Mouse (Mus musculus) adrenal gland, adult 18-20 months (tissue): Measurements from ENCODE around the gene Cklf. TPM values are rescaled to one million over a fixed set of nuclear protein-coding genes. Genes with fewer than 3 reads are reported as not detected.

Source experiments
- DNase-seq, 2 experiments: peaks; one replicate each; pipeline ENCODE4 v3.0.0; 2021 to 2022; ENCODE audit warnings: low spot score in 2 of 2
- long read RNA-seq, 2 experiments: library from polyadenylated mRNA; stranded (forward); transcript quantifications; one replicate each; pipeline ENCODE4 v2.0.0; 2021
- total RNA-seq, 2 experiments: library from RNA; stranded (reverse); gene quantifications; 1 replicate in 1 of 2; 2 replicates in 1 of 2; pipeline ENCODE4 v1.2.3; 2021

Gene Cklf
- 10 to 100 TPM; 66.6 to 78.6 TPM for total RNA-seq
- long read RNA-seq, experiment 1, transcript Cklf-201 (4 exons, 667 nt): major isoform, 13 of 14 reads
- long read RNA-seq, experiment 1, partial matches to known transcripts: 0 of 14 reads
- long read RNA-seq, experiment 1, other reads (novel, unspliced or antisense): 1 of 14 reads
- long read RNA-seq, experiment 2, transcript Cklf-201 (4 exons, 667 nt): major isoform, 13 of 17 reads
- long read RNA-seq, experiment 2, partial matches to known transcripts: 0 of 17 reads
- long read RNA-seq, experiment 2, other reads (novel, unspliced or antisense): 3 of 17 reads

DNA sequence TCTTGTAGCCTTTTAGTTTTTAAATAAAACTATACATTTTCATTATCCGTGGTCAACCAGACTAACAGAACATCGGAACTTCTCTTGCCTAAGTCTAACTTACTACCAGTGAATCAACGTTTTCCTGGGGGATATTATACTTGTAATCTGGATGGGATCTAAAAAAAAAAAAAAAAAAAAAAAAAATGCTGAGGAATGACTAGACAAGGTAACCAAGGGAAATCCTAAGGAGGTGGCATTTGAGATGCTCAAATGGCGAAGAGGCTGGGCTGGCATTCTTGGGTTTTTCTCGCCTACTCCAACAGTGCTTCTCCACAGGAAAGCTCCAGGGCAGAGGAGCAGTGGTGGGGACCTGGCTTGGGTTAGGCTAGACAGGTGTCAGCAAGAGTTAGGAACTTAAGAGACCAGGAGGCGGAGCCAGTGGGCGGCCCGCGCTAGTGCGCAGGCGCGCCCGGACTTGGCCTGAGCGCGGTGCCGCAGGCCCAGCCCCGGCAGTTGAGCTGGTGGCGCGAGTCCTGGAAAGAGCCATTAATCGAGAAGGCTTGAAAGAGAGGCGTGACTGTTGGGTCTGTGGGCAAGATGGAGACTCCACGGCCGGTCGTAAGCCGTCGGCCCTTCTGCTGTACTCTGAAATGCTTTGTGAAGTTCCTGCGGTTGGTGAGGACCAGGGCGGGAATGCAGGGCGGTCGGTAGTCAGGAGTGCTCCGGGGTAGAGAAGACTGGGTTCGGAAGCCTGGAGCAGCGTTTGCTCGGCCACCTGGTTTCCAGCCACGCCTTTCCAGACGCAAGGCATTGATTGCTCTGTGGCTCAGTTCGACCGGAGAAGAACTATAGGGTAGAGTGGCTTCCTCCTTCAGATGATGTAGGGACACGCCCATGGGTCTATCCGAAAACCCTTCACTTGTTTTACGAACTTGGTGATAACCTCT lies at the start of gene Cklf:
Gene Cklf, plus strand, starts transcription at position 423 of the 929 bp plus-strand sequence.
- peak; percentile 84 to 87 for DNase-seq

DNA sequence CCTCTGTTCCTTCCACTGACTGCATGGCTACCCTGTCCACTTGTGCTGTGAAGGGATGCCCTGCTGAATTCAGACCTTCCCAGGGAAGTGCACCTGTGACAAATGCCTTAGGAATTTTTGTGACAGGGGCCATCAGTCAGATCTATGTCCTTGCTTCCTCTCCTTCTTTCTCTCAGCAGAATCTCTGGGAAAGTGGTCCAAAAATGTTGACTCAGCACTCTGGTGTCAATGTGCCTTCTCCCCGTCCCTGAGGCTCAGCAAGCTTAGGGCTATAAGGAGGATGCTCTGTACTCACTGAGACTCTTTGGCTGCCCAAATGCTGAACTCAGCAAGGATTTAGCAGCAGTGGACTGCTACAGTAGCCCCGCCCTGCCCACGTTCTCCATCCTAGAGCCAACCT lies 49.0 kb upstream of the Cklf start:
- DNase-seq: no peak

DNA sequence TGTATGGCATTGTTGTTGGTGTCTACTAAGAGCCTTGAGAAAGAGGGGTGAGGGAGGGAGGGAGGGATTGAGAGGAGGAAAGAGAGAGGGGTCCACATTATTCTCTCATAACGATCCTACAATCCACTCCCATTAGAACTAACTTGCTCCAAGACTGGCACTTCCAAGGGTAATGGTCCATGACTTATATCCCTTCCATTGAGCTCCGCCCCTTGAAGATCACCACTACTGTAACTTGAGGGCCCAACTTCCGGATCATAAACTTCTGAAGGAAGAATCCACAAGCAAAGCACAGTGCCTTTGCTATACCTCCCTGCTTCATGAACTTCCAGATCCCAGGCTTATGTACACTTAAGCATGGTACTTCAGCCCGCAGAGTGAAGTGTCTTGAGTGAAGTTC lies 48.3 kb upstream of the Cklf start:
- no peak for DNase-seq

DNA sequence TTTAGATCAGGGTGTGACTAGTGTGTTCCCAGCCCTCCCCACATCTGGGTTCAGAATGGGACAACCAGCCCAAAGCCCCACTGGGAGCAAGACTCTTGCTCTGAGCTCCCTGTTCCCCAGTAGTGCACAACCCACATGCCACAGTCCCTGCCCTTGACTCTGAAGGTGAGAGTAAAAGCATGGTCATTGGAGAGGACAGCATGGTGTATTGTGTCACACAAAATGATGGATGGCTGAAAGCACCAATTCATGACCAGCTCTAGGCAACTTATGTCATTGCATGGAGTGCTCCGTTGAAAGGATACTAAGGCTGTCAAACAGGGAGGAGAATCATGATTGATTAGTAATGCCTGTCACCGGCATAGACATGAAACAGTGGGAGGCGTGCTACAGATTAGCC lies 45.4 kb upstream of the Cklf start:
- DNase-seq: no peak

DNA sequence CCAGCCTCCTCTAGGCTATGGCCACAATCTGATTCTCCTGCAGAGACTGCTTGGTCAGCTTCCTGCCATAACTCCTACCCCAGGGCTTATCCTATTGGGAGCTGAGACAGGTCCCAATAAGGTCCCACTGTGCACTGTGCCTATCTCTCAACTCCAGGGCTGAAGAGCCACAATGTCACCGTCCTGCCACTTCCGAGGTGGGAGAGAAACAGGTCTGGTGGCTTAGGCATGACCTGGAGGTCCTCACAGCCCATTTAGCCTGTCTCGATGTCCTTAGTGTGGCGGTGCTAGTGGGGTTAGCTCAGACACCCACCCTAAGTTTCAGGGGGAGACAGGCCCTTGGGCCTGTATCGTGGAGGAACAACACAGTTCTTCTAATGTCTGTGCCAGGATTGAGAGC lies 33.1 kb upstream of the Cklf start:
- no peak for DNase-seq

DNA sequence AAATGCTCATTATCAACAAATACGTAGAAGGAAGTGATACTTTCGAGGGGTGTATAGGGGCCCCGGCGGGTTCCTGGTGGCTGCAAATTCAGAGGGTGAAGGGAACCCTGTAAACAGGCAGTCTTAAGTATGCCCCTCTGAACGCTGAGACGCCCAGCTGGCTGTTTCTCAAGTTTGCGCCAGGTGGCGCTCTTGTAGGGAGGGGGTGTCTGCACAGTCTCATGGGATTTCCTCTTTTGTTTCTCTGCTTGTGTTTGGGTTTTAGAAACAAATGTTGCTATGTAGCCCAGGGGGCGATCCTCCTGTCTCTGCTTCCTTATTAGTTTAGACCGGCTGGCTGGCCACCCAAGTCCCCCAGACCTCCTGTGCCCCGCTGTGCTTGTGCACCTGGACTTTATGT lies 31.6 kb upstream of the Cklf start:
- peak; percentile 47 to 58 for DNase-seq

DNA sequence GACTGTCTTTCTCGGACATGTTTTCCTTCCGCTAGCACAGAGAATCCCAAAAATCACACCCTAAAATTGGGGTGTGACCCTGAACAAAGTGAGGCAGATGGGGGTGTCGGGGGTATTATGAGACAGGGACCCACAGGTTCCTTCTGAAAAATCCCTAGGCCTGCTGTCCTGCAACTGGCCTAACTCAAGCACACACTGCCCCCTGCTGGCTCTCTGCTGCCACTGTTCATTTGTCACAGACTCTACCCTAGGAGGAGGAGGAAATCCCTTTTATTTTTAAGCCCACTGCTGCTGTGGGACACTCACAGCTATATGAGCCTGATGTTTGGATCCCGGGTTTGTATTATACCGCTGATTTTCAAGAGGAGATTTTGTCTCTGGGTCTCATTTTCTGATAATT lies 30.9 kb upstream of the Cklf start:
- peak; percentile 78 for DNase-seq

DNA sequence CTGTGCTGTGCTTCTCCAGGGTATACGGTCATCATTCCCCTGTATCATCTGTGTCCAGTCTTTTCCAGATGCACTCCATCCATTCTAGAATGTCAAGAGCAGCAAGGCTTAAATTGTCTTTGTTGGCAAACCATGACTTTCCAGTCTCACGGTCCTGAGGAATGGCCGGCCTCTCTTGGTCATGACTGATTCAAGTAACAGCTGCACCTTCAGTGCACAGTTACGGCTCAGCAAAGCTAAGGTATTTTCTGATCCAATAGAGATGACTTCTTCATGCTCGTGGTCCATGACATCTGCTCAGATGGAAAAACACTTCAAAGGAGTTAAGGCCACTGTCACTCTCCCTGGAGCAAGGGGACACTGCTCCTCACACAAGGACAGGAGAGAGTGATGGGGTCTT lies 23.6 kb upstream of the Cklf start:
- no peak for DNase-seq

DNA sequence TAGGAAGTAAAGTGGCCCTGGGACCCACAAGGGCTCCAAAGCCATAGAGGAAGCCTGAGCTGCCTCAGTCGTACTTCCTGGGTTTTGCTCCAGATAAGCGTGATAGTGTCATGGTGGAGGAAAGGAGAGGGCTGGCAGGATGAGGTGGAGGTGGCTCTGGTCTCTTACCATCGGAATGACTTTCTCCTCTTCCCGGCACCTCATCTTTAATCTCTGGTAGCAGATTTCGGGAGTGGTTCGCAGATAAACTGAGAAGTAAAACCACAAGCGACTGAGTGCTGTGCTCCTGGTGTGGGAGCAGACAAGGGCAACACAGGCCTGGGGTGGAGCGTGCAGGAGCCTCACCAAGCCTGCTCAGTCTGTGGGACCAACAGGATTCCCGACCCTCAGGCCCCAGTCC lies 20.3 kb upstream of the Cklf start:
- no peak for DNase-seq

DNA sequence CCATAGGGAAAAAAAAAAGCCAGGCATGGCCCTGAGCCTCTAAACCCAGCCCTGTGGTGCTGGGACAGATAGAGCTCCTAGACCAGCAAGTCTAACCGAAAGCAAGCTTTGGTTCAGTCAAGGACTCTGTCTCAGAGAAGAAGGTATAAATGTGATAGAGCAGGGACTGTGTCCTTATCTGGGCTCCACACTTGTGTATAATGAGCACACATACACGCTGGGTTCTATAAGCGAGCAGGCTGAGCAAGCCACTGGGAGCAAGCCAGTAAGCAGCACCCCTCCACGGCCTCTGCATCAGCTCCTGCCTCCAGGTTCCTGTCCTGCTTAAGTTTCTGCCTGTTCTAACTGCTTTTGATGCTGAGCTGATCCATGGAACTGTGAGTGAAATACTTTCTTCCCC lies 18.6 kb upstream of the Cklf start:
- DNase-seq: no peak

DNA sequence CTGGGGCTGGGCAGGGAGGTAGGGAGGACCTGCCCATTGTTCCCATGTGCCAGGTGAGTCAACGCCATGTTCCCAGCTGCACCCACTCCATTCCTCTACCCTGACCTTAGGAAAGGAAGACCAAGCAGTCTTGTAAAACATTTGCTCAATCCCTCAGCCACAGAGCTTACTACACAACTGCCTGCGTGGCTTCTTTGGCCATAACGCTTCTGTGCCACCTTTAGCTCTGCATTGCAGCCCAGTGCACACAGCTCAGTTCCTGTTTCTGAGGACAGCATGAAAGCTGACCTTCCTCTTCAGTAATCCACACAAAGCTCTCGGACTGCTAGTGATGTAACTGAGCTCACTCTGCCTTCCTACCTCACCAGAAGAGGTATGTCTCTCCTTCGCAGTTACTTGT lies 17.7 kb upstream of the Cklf start:
- peak in 1 of 2 experiments; percentile 11 for DNase-seq

DNA sequence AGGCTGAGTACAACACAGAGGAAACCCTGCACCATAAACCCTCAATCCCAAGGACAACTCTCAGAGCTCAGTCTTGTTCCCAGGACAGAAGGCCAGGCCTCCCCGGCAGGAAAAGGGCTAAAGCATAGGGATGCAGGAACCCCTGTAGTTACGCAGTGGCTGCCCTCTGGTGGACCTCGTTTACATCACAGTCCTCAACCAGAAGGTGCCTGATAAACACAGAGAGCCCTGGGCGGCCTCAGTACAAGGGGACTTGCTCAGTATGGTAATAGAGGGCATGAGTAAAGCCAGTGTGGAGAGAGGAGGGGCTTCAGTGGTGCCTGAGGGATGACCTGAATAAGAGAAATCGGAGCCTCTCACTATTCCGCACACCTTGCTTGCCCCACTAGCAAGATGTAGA lies 16.1 kb upstream of the Cklf start:
- DNase-seq: no peak

DNA sequence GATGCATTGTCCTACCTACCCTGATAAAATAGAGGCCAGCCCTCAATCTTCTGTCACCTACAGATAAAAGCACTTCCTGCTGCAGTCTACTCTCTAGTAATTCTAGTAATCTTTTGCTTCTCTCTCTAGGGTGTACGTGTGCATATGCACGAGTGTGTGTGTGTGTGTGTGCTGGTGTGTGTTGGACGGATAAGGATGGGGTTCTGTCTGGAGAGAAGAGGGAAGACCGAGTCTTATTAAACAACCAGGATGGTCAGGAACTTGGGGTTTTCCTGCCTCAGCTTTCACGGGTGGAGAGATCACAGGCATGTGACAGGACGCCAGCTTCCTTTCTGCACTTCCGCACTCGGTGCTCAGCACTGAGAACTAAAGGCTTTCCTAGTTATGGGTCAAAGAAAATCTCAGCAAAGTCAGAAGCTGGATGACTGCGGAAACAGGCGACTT lies 11.2 kb upstream of the Cklf start:
- no peak for DNase-seq

DNA sequence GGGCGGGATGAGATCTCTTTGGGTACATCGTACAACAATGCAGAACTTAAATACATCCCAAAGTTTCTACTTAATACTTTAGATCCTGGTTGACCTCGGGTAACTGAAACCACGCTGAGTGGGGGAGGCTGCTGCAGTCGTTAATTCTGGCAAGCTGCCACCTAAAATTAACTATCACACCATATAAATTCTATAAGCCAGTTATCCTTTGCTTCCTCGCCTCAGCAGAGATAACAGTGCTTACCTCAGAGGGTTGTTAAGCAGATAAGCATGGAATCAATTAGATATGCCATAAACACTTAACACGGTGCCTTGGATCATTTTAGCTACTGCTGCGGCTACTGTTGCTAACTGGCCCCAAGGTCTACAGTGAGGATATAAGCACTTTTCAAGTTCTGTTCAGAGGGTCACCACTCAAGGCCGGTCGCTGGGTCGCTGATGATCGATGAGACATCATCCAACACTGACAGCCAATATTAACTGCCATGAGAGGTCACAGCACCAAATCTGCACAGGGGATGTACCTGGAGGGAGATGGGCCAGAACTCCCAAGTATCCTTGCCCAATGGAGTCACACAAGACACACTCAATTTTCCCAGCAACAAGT lies 8.5 kb upstream of the Cklf start:
- no peak for DNase-seq

DNA sequence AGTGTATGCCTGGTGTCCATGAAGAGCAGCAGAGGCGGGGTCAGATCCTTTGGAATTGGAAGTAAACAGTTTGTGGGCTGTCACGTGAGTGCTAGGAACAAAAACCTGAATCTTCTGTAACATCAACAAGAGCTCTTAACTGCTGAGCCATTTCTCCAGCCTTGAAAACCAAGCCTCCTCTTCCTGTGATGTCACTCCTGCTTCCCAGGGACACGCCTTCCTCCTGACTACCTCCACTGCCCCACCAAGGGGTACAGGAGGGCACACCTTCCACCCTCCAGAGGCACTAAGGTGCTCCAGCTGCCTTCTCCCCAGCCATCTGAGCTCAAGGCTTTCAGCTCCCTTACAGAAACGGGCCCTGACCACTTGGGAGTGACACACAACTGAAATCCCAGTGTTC lies 4.0 kb upstream of the Cklf start:
- DNase-seq: no peak

DNA sequence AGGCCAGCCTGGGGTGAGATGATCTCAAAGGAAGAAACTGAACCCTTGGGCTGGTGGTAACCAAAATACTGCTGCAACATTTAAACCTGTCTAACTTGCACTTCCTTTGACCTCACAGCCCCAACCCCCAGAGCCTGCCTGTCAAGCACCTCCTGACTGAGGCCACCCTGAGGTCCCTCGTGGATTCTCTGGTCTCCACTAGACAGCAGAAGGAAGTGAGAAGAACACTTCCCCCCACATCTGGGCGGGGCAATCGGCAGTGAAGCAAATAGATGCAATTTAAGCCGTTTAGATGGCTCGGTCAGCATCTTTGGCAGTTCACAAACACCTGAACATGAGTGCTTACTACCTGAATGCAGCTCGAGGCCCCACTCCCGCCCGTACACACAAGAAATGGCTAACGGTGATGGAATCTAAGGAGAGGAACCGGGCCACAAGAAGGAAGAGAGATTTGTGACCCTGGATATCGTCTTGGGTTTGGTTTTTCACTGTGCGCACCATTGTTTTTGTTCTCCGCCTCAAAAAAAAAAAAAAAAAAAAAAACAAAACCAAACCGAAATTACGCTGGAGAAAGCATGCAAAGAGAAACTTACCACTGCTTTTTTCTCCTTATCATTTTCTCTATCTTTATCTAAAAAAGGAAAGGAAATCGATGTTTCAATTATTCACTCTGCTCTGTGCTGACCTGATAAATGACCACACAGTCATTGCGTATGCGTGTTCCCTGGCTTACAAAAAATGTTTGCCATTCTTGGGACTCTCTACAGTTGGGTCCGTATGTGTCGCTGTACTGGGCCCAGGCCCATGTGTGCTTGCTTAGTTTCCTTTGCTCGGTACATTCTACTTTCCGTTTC lies 3.4 kb upstream of the Cklf start:
- no peak for DNase-seq

DNA sequence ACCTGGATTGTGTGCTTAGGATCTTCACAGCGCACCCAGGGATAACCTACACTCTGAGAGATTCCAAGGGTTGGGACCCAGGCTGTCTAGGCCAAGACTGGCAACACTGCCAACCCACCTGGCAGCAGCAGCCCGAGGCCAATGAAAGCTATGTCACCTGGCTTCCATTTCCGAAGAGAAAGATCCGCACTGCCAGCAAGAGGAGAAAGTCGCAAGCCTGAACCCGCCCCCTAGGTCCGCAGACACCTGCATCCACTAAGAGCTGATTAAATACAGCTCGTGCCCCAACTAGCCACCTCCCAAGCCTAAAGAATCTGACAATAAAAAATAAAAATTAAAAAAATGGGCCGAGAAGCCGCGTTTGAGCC lies 2.8 kb upstream of the Cklf start:
- peak in 1 of 2 experiments; percentile 15 for DNase-seq

DNA sequence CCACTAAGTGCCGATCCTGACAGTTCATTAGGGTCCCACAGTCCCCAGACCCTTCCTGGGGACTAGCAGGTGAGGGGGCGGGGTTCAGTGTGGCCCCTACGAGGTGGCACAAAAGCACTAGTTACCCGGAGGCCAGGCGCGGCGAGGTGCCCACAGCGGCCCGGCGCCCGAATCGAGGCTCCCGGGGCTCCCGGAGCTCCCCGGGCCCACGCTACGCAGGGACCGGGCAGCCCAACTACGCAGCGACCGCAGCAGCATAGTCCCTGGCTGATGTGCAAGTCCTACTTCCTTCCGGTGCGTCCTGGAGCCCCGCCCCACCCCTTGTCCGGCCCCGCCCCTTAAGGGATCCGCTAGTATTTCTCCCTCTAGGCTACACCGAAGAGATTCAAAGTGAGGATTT lies 2.4 kb upstream of the Cklf start, which contains the start of gene Tk2:
Gene Tk2, minus strand, starts transcription at position 283 of the 400 bp plus-strand sequence.
- DNase-seq: peak; percentile 75 to 79

DNA sequence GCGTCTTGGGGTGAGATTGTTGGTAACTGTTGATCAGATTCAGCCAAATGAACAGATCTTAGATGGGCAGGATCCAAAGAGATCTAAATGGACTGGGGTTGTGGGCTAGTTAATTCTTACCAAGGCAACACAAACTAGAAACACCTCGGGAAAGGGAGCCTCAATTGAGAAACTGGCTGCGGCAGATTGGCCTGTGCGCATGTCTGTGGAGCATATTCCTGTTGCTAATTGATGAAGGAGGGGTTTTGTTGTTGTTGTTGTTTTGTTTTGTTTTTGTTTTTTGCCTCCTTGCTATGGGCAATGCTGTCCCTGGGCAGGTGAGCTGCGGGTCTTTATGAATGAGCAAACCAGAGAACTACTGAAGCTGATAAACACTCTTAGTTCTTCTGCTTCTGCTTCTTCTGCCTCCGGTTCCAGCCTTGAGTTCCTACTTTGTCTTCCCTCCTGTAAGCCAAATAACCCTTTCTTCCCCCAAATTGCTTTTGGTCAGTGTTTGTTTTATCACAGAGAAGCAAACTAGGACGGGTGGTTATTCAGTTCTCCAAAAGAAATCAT lies 1.1 kb upstream of the Cklf start:
- DNase-seq: no peak

DNA sequence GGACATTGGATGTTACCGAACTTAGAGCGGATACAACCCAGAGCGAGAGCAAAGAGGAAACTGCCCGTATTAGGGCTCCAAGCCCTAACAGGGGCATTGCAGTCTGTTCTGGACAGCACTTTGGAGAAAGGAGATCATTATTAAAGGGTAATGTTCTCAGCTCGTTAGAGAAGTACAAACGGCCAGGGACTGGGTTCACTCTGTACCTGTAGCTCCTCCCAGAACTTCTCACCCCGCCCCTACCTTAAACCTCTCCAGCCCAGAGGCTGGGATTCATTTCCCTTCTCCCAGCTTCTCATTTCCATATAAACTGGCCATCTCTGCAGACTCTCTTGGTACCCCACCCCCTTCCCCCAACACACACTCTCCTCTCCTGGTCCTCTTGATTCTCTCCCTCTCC lies 800 bp downstream of the Cklf start:
- peak in 1 of 2 experiments; percentile 17 for DNase-seq

DNA sequence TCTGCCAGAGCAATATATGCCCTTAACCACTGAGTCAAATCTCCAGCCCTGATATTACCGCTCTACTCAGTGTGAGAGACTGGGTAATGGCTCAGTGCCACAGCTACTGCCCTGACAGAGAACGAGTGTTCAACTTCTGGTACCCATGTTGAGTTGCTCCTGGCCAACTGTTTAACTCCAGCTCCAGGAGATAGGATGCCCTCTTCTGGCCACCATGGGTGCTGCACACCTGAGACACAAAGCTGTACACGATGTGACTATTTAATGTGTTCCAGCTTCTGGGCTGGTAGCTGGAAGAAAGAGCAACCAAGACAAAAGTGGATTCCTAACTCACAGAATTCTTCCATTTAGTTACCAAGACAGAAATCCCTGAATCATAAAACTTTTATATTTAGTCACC lies 2.4 kb downstream of the Cklf start:
- peak in 1 of 2 experiments; percentile 24 for DNase-seq
